Mouse (Mus musculus) E14TG2a.4 (cell line): ENCODE data around the gene Ttll13.

Experiments
- CTCF ChIP-seq: conservative IDR thresholded peaks from 2 replicates; pipeline ENCODE4 v1.5.1; 2014; ENCODE audit warnings: low read length
- NANOG ChIP-seq: IDR thresholded peaks from 2 replicates; pipeline ENCODE4 v1.6.1; 2014; ENCODE audit warnings: borderline replicate concordance, low read length, mixed read lengths

GRCm38 (mm10) chr7:80233799-80234198 lies 12.4 kb upstream of the Ttll13 start:
- TF ChIP-seq CTCF (no peak), NANOG (no peak)
